Mouse (Mus musculus) E14TG2a.4 (cell line): ENCODE results near the gene Plekhs1.

Experiments used
- H3K27me3 ChIP-seq: 2 replicates; pipeline ENCODE4 v1.6.1; 2014; ENCODE audit warnings: low read length, control low read depth; ENCODE audit not compliant: insufficient read depth
- H3K36me3 ChIP-seq: 2 replicates; pipeline ENCODE4 v1.6.1; 2014; ENCODE audit warnings: low read length, control low read depth; ENCODE audit not compliant: insufficient read depth
- H3K4me1 ChIP-seq: replicated peaks from 2 replicates; pipeline ENCODE4 v1.6.1; 2014; ENCODE audit warnings: low read depth, low read length, control low read depth
- H3K4me3 ChIP-seq: replicated peaks from 2 replicates; pipeline ENCODE4 v1.5.1; 2014; ENCODE audit warnings: mild to moderate bottlenecking, low read length
- H3K9me3 ChIP-seq: 2 replicates; pipeline ENCODE4 v1.6.1; 2014; ENCODE audit warnings: low read length, control low read depth
- CTCF ChIP-seq: conservative IDR thresholded peaks from 2 replicates; pipeline ENCODE4 v1.5.1; 2014; ENCODE audit warnings: low read length
- NANOG ChIP-seq: IDR thresholded peaks from 2 replicates; pipeline ENCODE4 v1.6.1; 2014; ENCODE audit warnings: borderline replicate concordance, low read length, mixed read lengths
- POU5F1 ChIP-seq: IDR thresholded peaks from 2 replicates; pipeline ENCODE4 v1.6.1; 2014; ENCODE audit warnings: low read length, borderline replicate concordance

The Plekhs1 gene

GRCm38 (mm10) chr19:56461522-56462101 lies at the start of gene Plekhs1:
Plekhs1 (plus strand) TSS chr19:56461640.
- H3K4me1 ChIP-seq = no peaks in the 10 kb centered on the region
- H3K4me3 ChIP-seq = no peak within 1 kb of the TSS
- no peaks in the 10 kb centered on the region for H3K36me3 ChIP-seq
- H3K27me3 ChIP-seq = peaks cover 7% of the 10 kb centered on the region
- TF ChIP-seq POU5F1 (no peak), CTCF (no peak), NANOG (no peak)
- no peaks in the 10 kb centered on the region for H3K9me3 ChIP-seq

DNA sequence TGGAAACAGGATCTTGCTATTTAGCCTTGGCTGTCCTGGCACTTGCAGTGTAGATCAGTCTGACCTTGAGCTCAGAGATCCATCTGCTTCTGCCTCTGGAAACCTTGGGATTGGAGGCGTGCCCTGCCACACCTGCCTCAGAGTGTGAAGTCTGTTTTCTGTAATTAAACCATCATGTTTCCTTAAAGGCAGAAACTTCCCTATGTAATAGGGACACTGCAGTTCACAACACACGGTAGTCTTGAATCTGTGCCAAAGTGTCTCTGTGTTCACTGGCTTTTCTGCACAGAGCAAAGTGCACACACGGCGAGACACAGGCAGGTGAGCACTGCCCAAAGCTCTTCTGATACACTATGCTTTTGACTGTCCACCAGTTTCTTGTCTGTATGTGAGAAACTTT lies 43.0 kb upstream of the Plekhs1 start:
- TF ChIP-seq CTCF (no peak), POU5F1 (no peak), NANOG (no peak)
- H3K27me3 ChIP-seq = no peaks in the 10 kb centered on the region
- H3K36me3 ChIP-seq = no peaks in the 10 kb centered on the region
- H3K4me3 ChIP-seq = no peak overlapping the region
- H3K9me3 ChIP-seq = no peaks in the 10 kb centered on the region
- H3K4me1 ChIP-seq = peaks cover 27% of the 10 kb centered on the region

- Histone ChIP-seq H3K4me1 (peaks cover 28% of the 10 kb centered on the region), H3K4me3 (no peak overlapping the region), H3K36me3 (0 out of 2 replicates have a peak, but pooled peaks cover 2% of the 10 kb centered on the region), H3K9me3 (no peaks in the 10 kb centered on the region), H3K27me3 (no peaks in the 10 kb centered on the region)
- TF ChIP-seq NANOG (no peak), POU5F1 (no peak), CTCF (no peak)
These were observed 42.0 kb upstream of the Plekhs1 start for GRCm38 (mm10) chr19:56419452-56419851.

DNA sequence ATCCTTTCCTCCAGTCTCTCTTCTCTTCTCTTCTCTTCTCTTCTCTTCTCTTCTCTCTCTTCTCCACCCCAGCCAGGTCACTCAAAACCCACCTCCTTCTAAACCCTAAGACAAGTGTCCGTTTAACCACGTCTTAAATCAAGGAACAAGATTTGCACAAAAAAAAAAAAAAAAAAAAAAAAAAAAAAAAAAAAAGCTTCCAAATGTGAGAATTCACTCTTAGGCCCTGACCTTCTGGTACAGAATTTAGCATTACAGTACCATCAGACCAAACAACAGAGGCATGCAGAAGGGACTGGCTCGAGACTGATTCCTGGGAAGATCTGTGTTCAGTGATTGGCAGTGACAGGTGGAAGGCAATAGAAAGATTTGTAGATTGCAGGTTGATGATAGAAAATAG lies 41.1 kb upstream of the Plekhs1 start:
- Histone ChIP-seq H3K36me3 (0 out of 2 replicates have a peak, but pooled peaks cover 6% of the 10 kb centered on the region), H3K27me3 (no peaks in the 10 kb centered on the region), H3K4me3 (no peak overlapping the region), H3K9me3 (no peaks in the 10 kb centered on the region), H3K4me1 (peaks cover 28% of the 10 kb centered on the region)
- TF ChIP-seq NANOG (no peak), CTCF (no peak), POU5F1 (no peak)

DNA sequence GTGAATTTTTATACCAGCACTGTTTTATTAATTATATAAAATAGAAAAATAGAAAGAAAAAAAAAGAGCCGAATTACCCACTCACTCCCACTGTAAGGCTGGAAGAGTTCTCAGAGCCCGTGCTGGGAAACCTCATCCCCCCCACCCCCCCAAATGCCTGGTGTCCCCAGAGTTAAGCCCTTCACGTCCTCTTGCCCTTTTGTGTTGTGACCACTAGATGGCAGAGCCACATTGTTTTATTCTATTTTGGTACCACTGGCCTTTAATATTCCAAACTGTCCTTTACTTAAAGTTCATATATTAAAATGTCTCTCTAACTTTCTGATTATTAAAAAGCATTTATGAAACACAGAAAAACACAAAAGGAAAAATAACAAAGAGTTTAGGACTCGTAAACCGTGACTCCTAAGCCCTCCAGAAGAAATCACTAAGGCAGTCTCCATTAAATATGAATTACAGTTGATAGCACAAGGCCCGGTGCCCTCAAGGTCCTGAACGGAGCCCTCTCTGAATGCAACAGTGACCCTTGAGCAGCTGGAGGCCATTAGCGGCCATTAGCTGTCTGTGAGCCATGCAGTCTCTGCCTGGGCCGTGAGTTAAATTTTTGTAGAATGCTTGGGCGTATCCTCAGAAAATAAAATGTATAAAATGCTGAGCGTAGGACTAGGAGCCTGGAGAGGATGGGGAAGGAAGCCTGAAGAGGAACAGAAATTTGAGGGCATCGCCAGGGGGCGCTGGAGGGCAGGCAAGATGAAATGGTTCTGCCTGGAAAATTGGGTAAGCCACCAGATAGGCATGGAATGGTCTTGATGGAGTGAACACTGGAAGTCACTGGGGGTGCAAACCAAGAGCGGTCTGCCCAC lies 38.7 kb upstream of the Plekhs1 start:
- no peak overlapping the region for H3K4me3 ChIP-seq
- peaks cover 28% of the 10 kb centered on the region for H3K4me1 ChIP-seq
- no peaks in the 10 kb centered on the region for H3K27me3 ChIP-seq
- H3K36me3 ChIP-seq = 0 out of 2 replicates have a peak, but pooled peaks cover 6% of the 10 kb centered on the region
- TF ChIP-seq CTCF = peak; percentile 81
- TF ChIP-seq POU5F1 = no peak
- TF ChIP-seq NANOG = no peak
- H3K9me3 ChIP-seq = no peaks in the 10 kb centered on the region

- Histone ChIP-seq H3K9me3 (no peaks in the 10 kb centered on the region), H3K27me3 (no peaks in the 10 kb centered on the region), H3K4me1 (peaks cover 25% of the 10 kb centered on the region), H3K4me3 (no peak overlapping the region), H3K36me3 (0 out of 2 replicates have a peak, but pooled peaks cover 6% of the 10 kb centered on the region)
- no peak for TF ChIP-seq POU5F1
- no peak for TF ChIP-seq CTCF
These were observed 38.1 kb upstream of the Plekhs1 start for GRCm38 (mm10) chr19:56423370-56423769.

DNA sequence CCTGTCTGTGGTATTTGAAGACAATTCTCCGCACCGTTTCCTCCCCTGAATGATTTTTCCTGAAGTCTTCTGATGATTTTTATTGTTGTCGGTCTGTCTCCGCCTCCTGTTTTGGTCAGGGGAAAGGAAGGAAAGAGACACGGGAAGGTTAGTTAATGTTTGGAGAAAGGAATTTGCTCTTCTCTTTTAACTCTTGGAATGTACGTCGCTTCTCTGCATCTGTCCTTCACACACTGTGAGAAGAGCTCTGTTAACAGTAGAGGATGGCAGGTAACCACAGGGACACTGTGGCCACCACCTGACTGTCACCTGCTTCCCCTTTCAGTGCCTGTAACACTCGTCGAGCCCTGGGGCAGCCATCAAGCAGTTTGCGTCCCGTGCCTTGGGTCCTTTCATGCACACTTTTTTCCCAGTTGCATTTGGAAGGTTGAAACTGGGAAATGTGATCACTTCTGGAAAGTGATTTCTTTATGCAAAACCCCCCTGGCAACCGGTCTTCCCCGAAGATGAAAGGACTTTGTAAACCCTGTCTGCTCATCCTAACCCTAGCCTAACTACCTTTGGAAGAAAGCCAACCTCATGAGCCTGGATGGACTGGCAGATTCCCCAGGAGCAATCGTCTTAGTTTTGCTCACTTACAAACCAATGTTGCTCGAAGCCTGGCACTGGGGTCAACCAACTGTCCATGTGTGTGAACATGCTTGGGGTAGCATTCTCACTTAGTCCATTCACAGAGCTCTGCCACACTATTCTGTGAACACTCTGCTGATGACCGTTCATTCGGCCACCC lies 36.6 kb upstream of the Plekhs1 start:
- H3K27me3 ChIP-seq = no peaks in the 10 kb centered on the region
- peaks cover 11% of the 10 kb centered on the region for H3K4me1 ChIP-seq
- TF ChIP-seq NANOG (no peak), CTCF (no peak)
- H3K36me3 ChIP-seq = 0 out of 2 replicates have a peak, but pooled peaks cover 6% of the 10 kb centered on the region
- H3K9me3 ChIP-seq = no peaks in the 10 kb centered on the region
- no peak overlapping the region for H3K4me3 ChIP-seq

- Histone ChIP-seq H3K27me3 (no peaks in the 10 kb centered on the region), H3K36me3 (0 out of 2 replicates have a peak, but pooled peaks cover 6% of the 10 kb centered on the region), H3K9me3 (no peaks in the 10 kb centered on the region), H3K4me3 (no peak overlapping the region), H3K4me1 (peaks cover 8% of the 10 kb centered on the region)
- TF ChIP-seq NANOG (no peak), CTCF (no peak), POU5F1 (no peak)
These were observed 35.9 kb upstream of the Plekhs1 start for GRCm38 (mm10) chr19:56425492-56425891.
